Mouse (Mus musculus): Measurements from ENCODE around the gene Arhgap15. TPM values are rescaled to one million over a fixed set of nuclear protein-coding genes. Genes with fewer than 3 reads are reported as not detected.

Arhgap15 gene
- polyA plus RNA-seq, 1 experiment from 2014 or later, result 0.41 TPM

- Histone ChIP-seq H3K27me3 (ENCODE audit: control insufficient read depth, insufficient read depth, low read length) (no peaks in the 10 kb centered on the region), H3K9me3 (ENCODE audit: control insufficient read depth, low read length) (no peaks in the 10 kb centered on the region), H3K4me1 (ENCODE audit: control insufficient read depth, insufficient read depth, low read length) (no peaks in the 10 kb centered on the region), H3K36me3 (ENCODE audit: control insufficient read depth, insufficient read depth, low read length) (no peaks in the 10 kb centered on the region), H3K27ac (ENCODE audit: low read depth, low read length) (no peak overlapping the region), H3K9ac (ENCODE audit: low read length) (no peak overlapping the region), H3K4me2 (ENCODE audit: low read depth) (no peak overlapping the region), H3K4me3 (ENCODE audit: low read depth, low read length) (no peak overlapping the region)
- no peak for DNase-seq (ENCODE audit: low spot score)
- no peak for ATAC-seq (ENCODE audit: insufficient read depth, low FRiP score, low TSS enrichment)
- WGBS, result 85% methylated on average over 3 of the region's 3 CpGs
Measured at GRCm38 (mm10) chr2:44131271-44131670, 382.6 kb downstream of the Arhgap15 start.

DNA sequence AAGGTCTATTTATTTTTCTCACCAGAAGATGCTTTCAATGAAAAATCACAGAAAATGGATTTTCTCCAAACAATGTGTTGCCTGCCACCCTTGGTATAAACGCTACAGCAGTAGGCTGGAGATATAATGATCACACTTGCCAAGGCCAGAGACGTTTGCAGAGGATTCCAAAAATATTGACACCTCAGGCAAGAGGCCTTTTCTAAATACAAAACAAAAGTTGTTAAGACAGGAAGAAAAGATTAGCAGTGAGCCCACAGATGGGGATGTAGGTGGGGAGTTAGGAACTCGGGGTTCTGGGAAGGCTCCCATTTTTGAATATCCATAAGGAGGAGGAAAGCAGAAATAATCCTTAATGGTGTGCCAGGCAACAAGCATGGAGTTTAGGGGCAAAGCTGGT lies 386.2 kb downstream of the Arhgap15 start:
- H3K9me3 ChIP-seq (ENCODE audit: control insufficient read depth, low read length), result no peaks in the 10 kb centered on the region
- no peak overlapping the region for H3K9ac ChIP-seq (ENCODE audit: low read length)
- 83% methylated on average over 3 of the region's 3 CpGs for WGBS
- H3K36me3 ChIP-seq (ENCODE audit: control insufficient read depth, insufficient read depth, low read length), result no peaks in the 10 kb centered on the region
- DNase-seq (ENCODE audit: low spot score), result no peak
- H3K27ac ChIP-seq (ENCODE audit: low read depth, low read length), result no peak overlapping the region
- no peak overlapping the region for H3K4me3 ChIP-seq (ENCODE audit: low read depth, low read length)
- no peaks in the 10 kb centered on the region for H3K4me1 ChIP-seq (ENCODE audit: control insufficient read depth, insufficient read depth, low read length)
- no peak for ATAC-seq (ENCODE audit: insufficient read depth, low FRiP score, low TSS enrichment)
- no peaks in the 10 kb centered on the region for H3K27me3 ChIP-seq (ENCODE audit: control insufficient read depth, insufficient read depth, low read length)
- H3K4me2 ChIP-seq (ENCODE audit: low read depth), result no peak overlapping the region

- no peaks in the 10 kb centered on the region for H3K27me3 ChIP-seq (ENCODE audit: control insufficient read depth, insufficient read depth, low read length)
- no peaks in the 10 kb centered on the region for H3K9me3 ChIP-seq (ENCODE audit: control insufficient read depth, low read length)
- 88% methylated on average over 4 of the region's 4 CpGs for WGBS
- DNase-seq (ENCODE audit: low spot score) (no peak), ATAC-seq (ENCODE audit: insufficient read depth, low FRiP score, low TSS enrichment) (no peak)
- H3K27ac ChIP-seq (ENCODE audit: low read depth, low read length), result no peak overlapping the region
- H3K9ac ChIP-seq (ENCODE audit: low read length), result no peak overlapping the region
- H3K4me2 ChIP-seq (ENCODE audit: low read depth), result no peak overlapping the region
- no peaks in the 10 kb centered on the region for H3K4me1 ChIP-seq (ENCODE audit: control insufficient read depth, insufficient read depth, low read length)
- no peaks in the 10 kb centered on the region for H3K36me3 ChIP-seq (ENCODE audit: control insufficient read depth, insufficient read depth, low read length)
- no peak overlapping the region for H3K4me3 ChIP-seq (ENCODE audit: low read depth, low read length)
Measured at GRCm38 (mm10) chr2:44140455-44140854, 391.8 kb downstream of the Arhgap15 start.

DNA sequence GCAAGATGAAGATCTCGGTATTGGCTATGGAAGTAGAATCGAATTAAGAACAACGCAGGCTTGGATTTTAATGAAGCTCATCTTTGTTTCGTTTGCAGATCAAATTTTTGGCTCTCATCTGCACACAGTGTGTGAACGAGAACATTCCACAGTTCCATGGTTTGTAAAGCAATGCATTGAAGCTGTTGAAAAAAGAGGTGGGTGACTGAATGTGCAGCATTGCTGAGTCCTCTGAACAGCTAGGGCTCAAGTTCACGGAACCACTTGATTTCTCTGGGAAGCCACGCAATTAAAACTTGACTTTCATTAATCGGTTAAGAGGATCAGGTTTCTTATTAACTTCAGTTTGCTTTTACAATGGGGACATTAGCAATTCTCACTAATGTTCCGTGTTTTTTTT lies 393.5 kb downstream of the Arhgap15 start:
- Histone ChIP-seq H3K36me3 (ENCODE audit: control insufficient read depth, insufficient read depth, low read length) (no peaks in the 10 kb centered on the region), H3K27me3 (ENCODE audit: control insufficient read depth, insufficient read depth, low read length) (no peaks in the 10 kb centered on the region), H3K9ac (ENCODE audit: low read length) (no peak overlapping the region), H3K4me3 (ENCODE audit: low read depth, low read length) (no peak overlapping the region), H3K9me3 (ENCODE audit: control insufficient read depth, low read length) (no peaks in the 10 kb centered on the region), H3K4me1 (ENCODE audit: control insufficient read depth, insufficient read depth, low read length) (no peaks in the 10 kb centered on the region), H3K4me2 (ENCODE audit: low read depth) (no peak overlapping the region), H3K27ac (ENCODE audit: low read depth, low read length) (no peak overlapping the region)
- ATAC-seq (ENCODE audit: insufficient read depth, low FRiP score, low TSS enrichment) (no peak), DNase-seq (ENCODE audit: low spot score) (no peak)
- 92% methylated on average over 9 of the region's 9 CpGs for WGBS

DNA sequence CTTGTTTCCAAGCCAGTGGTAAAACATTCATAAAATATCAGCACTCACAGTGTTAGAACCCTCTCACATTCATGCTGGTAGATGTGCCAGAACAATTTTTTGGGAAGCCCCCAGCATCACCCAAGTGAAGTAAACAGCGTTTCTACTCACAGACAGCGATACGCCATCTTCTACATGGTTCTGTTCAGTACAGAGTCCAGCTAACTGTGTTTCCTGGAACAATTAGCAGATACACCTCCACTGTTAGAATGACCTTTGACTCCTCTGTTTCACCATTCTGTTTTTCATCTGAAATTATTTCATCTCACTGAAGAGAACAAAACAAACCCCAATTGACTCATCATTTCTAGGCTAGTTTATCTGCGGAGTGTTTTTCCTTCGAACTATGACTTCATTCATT lies 394.0 kb downstream of the Arhgap15 start:
- Histone ChIP-seq H3K9me3 (ENCODE audit: control insufficient read depth, low read length) (no peaks in the 10 kb centered on the region), H3K4me2 (ENCODE audit: low read depth) (no peak overlapping the region), H3K4me1 (ENCODE audit: control insufficient read depth, insufficient read depth, low read length) (no peaks in the 10 kb centered on the region), H3K9ac (ENCODE audit: low read length) (no peak overlapping the region), H3K27me3 (ENCODE audit: control insufficient read depth, insufficient read depth, low read length) (no peaks in the 10 kb centered on the region), H3K36me3 (ENCODE audit: control insufficient read depth, insufficient read depth, low read length) (no peaks in the 10 kb centered on the region), H3K4me3 (ENCODE audit: low read depth, low read length) (no peak overlapping the region), H3K27ac (ENCODE audit: low read depth, low read length) (no peak overlapping the region)
- WGBS, result 95% methylated on average over 5 of the region's 5 CpGs
- ATAC-seq (ENCODE audit: insufficient read depth, low FRiP score, low TSS enrichment) (no peak), DNase-seq (ENCODE audit: low spot score) (no peak)

DNA sequence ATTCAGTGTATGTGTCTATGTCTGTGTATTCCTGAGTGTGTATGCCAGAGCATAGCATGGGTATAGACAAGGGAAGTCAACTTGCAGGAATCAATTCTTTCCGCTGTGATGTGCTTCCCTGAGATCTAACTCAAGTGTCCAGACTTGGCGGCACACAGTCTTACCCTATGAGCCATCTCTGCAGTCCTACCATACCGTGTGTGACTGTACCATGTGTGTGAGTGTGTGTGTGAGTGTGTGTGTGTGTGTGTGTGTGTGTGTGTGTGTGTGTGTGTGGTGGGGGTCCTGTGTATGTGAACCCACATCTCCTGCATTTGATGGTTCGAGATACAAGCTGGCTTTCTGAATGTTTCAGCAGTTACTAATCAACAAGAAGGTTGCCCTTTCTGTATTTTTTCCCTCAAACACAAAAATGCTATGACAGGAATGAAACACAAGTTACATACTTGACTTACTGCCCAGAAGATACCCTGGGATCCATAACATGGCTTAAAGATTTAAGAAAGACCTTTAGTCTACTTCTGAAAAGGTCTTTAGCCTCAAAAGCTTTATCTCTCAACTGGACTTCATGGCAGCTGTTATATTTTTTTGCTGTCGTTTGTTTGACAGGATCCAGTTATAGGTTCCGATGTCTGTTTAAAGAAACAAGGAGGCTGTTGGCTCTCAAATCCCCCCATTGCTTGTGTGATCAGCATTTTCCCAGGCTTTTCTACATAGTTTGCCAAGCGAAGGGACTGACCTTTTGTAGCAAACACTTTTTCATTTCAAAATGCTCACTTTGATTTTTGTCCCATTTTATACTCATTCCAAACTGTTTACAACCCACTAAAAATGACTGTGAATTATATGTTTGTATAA lies 397.7 kb downstream of the Arhgap15 start:
- H3K27ac ChIP-seq (ENCODE audit: low read depth, low read length), result no peak overlapping the region
- no peaks in the 10 kb centered on the region for H3K9me3 ChIP-seq (ENCODE audit: control insufficient read depth, low read length)
- DNase-seq (ENCODE audit: low spot score) (no peak), ATAC-seq (ENCODE audit: insufficient read depth, low FRiP score, low TSS enrichment) (no peak)
- WGBS, result 89% methylated on average over 7 of the region's 7 CpGs
- H3K4me2 ChIP-seq (ENCODE audit: low read depth), result no peak overlapping the region
- H3K36me3 ChIP-seq (ENCODE audit: control insufficient read depth, insufficient read depth, low read length), result no peaks in the 10 kb centered on the region
- no peak overlapping the region for H3K4me3 ChIP-seq (ENCODE audit: low read depth, low read length)
- no peak overlapping the region for H3K9ac ChIP-seq (ENCODE audit: low read length)
- no peaks in the 10 kb centered on the region for H3K4me1 ChIP-seq (ENCODE audit: control insufficient read depth, insufficient read depth, low read length)
- no peaks in the 10 kb centered on the region for H3K27me3 ChIP-seq (ENCODE audit: control insufficient read depth, insufficient read depth, low read length)

GRCm38 (mm10) chr2:44147486-44147885 lies 398.9 kb downstream of the Arhgap15 start:
- no peak overlapping the region for H3K4me2 ChIP-seq (ENCODE audit: low read depth)
- H3K27me3 ChIP-seq (ENCODE audit: control insufficient read depth, insufficient read depth, low read length), result no peaks in the 10 kb centered on the region
- H3K9me3 ChIP-seq (ENCODE audit: control insufficient read depth, low read length), result no peaks in the 10 kb centered on the region
- H3K36me3 ChIP-seq (ENCODE audit: control insufficient read depth, insufficient read depth, low read length), result no peaks in the 10 kb centered on the region
- no peak for ATAC-seq (ENCODE audit: insufficient read depth, low FRiP score, low TSS enrichment)
- DNase-seq (ENCODE audit: low spot score), result no peak
- H3K9ac ChIP-seq (ENCODE audit: low read length), result no peak overlapping the region
- H3K27ac ChIP-seq (ENCODE audit: low read depth, low read length), result no peak overlapping the region
- H3K4me3 ChIP-seq (ENCODE audit: low read depth, low read length), result no peak overlapping the region
- H3K4me1 ChIP-seq (ENCODE audit: control insufficient read depth, insufficient read depth, low read length), result no peaks in the 10 kb centered on the region
- 80% methylated on average over 5 of the region's 5 CpGs for WGBS

DNA sequence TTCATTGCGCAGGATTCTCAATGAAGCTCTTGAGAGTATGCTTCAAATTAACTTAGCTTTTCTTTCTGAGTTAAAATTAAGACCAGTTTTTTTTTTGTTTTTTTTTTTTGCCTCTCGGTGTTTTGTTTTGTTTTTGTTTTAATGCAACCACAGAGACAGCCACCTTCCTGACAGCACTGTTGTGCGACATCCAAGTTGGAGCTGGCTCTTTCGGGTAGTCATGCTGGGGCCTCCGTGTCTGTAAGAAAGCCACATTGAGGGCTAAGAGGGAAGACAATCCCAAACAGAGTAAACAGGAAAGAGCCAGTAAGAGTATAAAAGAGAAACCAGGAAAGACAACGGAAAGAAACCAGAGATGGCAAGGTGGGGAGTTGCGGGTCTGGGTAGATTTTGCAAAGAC lies 399.3 kb downstream of the Arhgap15 start:
- DNase-seq (ENCODE audit: low spot score), result no peak
- no peaks in the 10 kb centered on the region for H3K9me3 ChIP-seq (ENCODE audit: control insufficient read depth, low read length)
- no peaks in the 10 kb centered on the region for H3K36me3 ChIP-seq (ENCODE audit: control insufficient read depth, insufficient read depth, low read length)
- H3K9ac ChIP-seq (ENCODE audit: low read length), result no peak overlapping the region
- no peaks in the 10 kb centered on the region for H3K27me3 ChIP-seq (ENCODE audit: control insufficient read depth, insufficient read depth, low read length)
- no peak overlapping the region for H3K4me2 ChIP-seq (ENCODE audit: low read depth)
- H3K27ac ChIP-seq (ENCODE audit: low read depth, low read length), result no peak overlapping the region
- ATAC-seq (ENCODE audit: insufficient read depth, low FRiP score, low TSS enrichment), result no peak
- 64% methylated on average over 7 of the region's 7 CpGs for WGBS
- no peak overlapping the region for H3K4me3 ChIP-seq (ENCODE audit: low read depth, low read length)
- no peaks in the 10 kb centered on the region for H3K4me1 ChIP-seq (ENCODE audit: control insufficient read depth, insufficient read depth, low read length)

DNA sequence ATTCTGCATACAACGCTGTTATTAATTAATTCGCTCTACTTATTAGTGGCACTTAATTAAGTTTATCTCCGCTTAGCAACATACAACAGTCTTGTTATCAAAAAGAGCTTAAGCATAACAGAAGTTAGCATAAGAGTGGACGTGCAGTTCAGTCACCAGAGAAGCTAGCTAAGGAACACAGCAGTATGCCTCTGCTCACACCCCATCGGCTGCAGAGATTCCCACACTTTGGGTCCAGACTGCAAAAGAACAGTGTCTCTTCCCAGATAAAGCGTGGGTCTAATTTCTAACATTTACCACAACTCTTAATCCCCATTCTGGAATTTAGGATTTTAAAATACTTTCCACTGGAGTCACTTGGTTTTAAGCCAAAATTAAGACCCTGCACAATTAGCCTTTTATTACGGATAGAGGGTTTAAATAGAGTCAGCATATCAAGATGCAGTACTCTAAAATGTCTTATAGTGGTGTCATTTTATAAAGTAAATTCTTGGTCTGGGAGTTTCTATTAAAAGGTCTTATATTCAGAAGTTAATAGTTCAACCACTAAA lies 400.0 kb downstream of the Arhgap15 start:
- H3K4me1 ChIP-seq (ENCODE audit: control insufficient read depth, insufficient read depth, low read length), result no peaks in the 10 kb centered on the region
- no peak overlapping the region for H3K9ac ChIP-seq (ENCODE audit: low read length)
- no peaks in the 10 kb centered on the region for H3K27me3 ChIP-seq (ENCODE audit: control insufficient read depth, insufficient read depth, low read length)
- H3K27ac ChIP-seq (ENCODE audit: low read depth, low read length), result no peak overlapping the region
- no peak overlapping the region for H3K4me3 ChIP-seq (ENCODE audit: low read depth, low read length)
- H3K4me2 ChIP-seq (ENCODE audit: low read depth), result no peak overlapping the region
- WGBS, result 81% methylated on average over 7 of the region's 7 CpGs
- no peak for DNase-seq (ENCODE audit: low spot score)
- H3K36me3 ChIP-seq (ENCODE audit: control insufficient read depth, insufficient read depth, low read length), result no peaks in the 10 kb centered on the region
- no peak for ATAC-seq (ENCODE audit: insufficient read depth, low FRiP score, low TSS enrichment)
- no peaks in the 10 kb centered on the region for H3K9me3 ChIP-seq (ENCODE audit: control insufficient read depth, low read length)

Data from neural tube, embryonic 11.5 days (tissue).